15 mouse cellular contexts compared by ENCODE assay signal in genomic region chr19:5484496-5484895, GRCm38 (mm10). TPM values are rescaled to one million over a fixed set of nuclear protein-coding genes. Genes with fewer than 3 reads are reported as not detected.
"Had no signal": no experiment of that assay in that cellular context is flagged by ENCODE, and none has a peak within 500 bp of the region (broad histone marks: within the 10 kb centered on the region; RNA-seq: fewer than 3 reads in every experiment).

No protein-coding gene starts in this region.

- ATAC-seq: intestine, postnatal 0 days; midbrain, embryonic 15.5 days had no signal

- H3K27ac ChIP-seq: left cerebral cortex, adult 2 months; limb, embryonic 10.5 days; liver, embryonic 15.5 days; macrophage; midbrain, embryonic 15.5 days; stomach, embryonic 15.5 days had no signal

- DNase-seq: kidney, adult 8-10 months; right cerebral cortex, postnatal 14 days; thymus, adult 2 months had no signal

- H3K27me3 ChIP-seq: liver, embryonic 15.5 days; midbrain, embryonic 15.5 days; stomach, embryonic 15.5 days had no signal

- H3K4me2 ChIP-seq: liver, embryonic 11.5 days; liver, embryonic 15.5 days; midbrain, embryonic 11.5 days; midbrain, embryonic 15.5 days; stomach, embryonic 15.5 days had no signal

- H3K4me3 ChIP-seq: left cerebral cortex, adult 2 months; limb, embryonic 10.5 days; liver, embryonic 15.5 days; megakaryocyte, embryonic 14.5 days; midbrain, embryonic 15.5 days; stomach, embryonic 15.5 days had no signal

- H3K9me3 ChIP-seq: limb, embryonic 10.5 days; liver, embryonic 15.5 days; megakaryocyte, embryonic 14.5 days; midbrain, embryonic 15.5 days; stomach, embryonic 15.5 days had no signal

- H3K9ac ChIP-seq: liver, embryonic 15.5 days; midbrain, embryonic 15.5 days; stomach, embryonic 15.5 days had no signal

RNA-seq across cellular contexts. Expression of gene Ctsw, which starts 16.2 kb away (rescaled TPM):
- polyA plus RNA-seq: testis, adult 2 months had no signal

RNA-seq across cellular contexts. Expression of gene 1700020D05Rik, which starts 19.1 kb away (rescaled TPM):
- polyA plus RNA-seq: intestine, postnatal 0 days; kidney, embryonic 16.5 days; limb, embryonic 10.5 days; liver, embryonic 11.5 days; midbrain, embryonic 11.5 days; midbrain, embryonic 15.5 days; stomach, embryonic 15.5 days had no signal
